Mouse (Mus musculus) hindbrain, embryonic 15.5 days (tissue): ENCODE data around the gene Vmn1r195. TPM values are rescaled to one million over a fixed set of nuclear protein-coding genes. Genes with fewer than 3 reads are reported as not detected.
"Not testable (repeated sequence)": the region's sequence is repeated elsewhere in the genome, so short reads cannot be mapped to it uniquely, and the experiment has no call there.

Source experiments
- ATAC-seq: fragments of 200-750 bp; cut with Nextera tagmentation; 2 replicates; pipeline ENCODE4 v1.8.0; 2017; ENCODE audit warnings: low read depth, moderate number of reproducible peaks, moderate TSS enrichment; ENCODE audit not compliant: low FRiP score
- H3K27ac ChIP-seq: fragments of 300-500 bp; sonication (generic); replicated peaks from 2 replicates; pipeline ENCODE4 v1.5.1; 2015; ENCODE audit warnings: mild to moderate bottlenecking, inconsistent platforms
- H3K27me3 ChIP-seq: fragments of 300-500 bp; sonication (generic); 2 replicates; pipeline ENCODE4 v1.6.1; 2015; ENCODE audit warnings: control low read depth, inconsistent platforms
- H3K36me3 ChIP-seq: fragments of 300-500 bp; sonication (generic); 2 replicates; pipeline ENCODE4 v1.6.1; 2015; ENCODE audit warnings: control low read depth, inconsistent platforms
- H3K4me1 ChIP-seq: fragments of 300-500 bp; sonication (generic); replicated peaks from 2 replicates; pipeline ENCODE4 v1.6.1; 2015; ENCODE audit warnings: control low read depth, inconsistent platforms
- H3K4me2 ChIP-seq: fragments of 300-500 bp; sonication (generic); 2 replicates; pipeline ENCODE4 v1.6.1; 2015; ENCODE audit warnings: moderate library complexity, mild to moderate bottlenecking, inconsistent platforms
- H3K4me3 ChIP-seq: fragments of 300-500 bp; sonication (generic); 2 replicates; pipeline ENCODE4 v1.5.1; 2015; ENCODE audit warnings: mild to moderate bottlenecking, inconsistent platforms
- H3K9ac ChIP-seq: fragments of 300-500 bp; sonication (generic); 2 replicates; pipeline ENCODE4 v1.6.1; 2015; ENCODE audit warnings: inconsistent platforms
- H3K9me3 ChIP-seq: fragments of 300-500 bp; sonication (generic); 2 replicates; pipeline ENCODE4 v1.6.1; 2016; ENCODE audit warnings: control low read depth, inconsistent platforms
- WGBS: fragments of 180-500 bp; shearing (Covaris S2); methylation state at CpG from one replicate; pipeline ENCODE4 v1.1.7; 2015; 5-methylcytosine and 5-hydroxymethylcytosine counted together
- polyA plus RNA-seq: library from polyadenylated mRNA; unstranded; fragments of >200 nt; fragmentation: Nextera tagmentation; extraction: Ambion mirVana; gene quantifications from 2 replicates; pipeline ENCODE4 v1.2.1, GENCODE M21; 2015

Vmn1r195 gene
- not detected in 2 replicates for polyA plus RNA-seq

DNA sequence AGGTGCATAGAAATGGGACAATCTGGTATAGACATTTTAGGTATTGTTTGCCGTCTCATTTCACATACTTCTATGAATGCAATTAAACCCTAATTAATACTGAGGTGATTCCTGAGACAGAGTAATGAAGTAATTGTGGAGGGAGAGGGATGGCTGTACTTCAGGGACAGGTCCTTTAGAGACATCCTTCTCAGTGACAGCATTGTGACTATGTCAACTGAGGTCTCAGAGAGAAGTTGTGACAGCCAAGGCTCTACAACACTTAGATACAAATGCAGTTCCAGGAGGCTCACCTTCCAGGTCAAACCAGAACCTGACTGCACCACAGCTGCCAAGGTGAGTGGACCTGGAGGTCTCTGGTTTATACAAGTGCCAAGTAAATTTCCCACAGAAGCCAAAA lies at the start of gene Vmn1r195:
Vmn1r195 (plus strand) TSS at position 301 of the 400 bp plus-strand sequence.
- H3K36me3 ChIP-seq, H3K4me1 ChIP-seq, H3K9ac ChIP-seq, H3K4me2 ChIP-seq, ATAC-seq, H3K27me3 ChIP-seq, H3K27ac ChIP-seq, H3K9me3 ChIP-seq, H3K4me3 ChIP-seq: not testable (repeated sequence)
- WGBS, result 94% methylated on average over 1 of the region's 1 CpGs

GRCm38 (mm10) chr13:22223060-22223459 lies 47.3 kb upstream of the Vmn1r195 start, which contains the start of gene Vmn1r193:
Gene Vmn1r193, minus strand, starts transcription at chr13:22223160.
- not testable (repeated sequence) for ATAC-seq, H3K36me3 ChIP-seq, H3K4me3 ChIP-seq, H3K4me1 ChIP-seq, H3K27me3 ChIP-seq, H3K9ac ChIP-seq, H3K27ac ChIP-seq, H3K9me3 ChIP-seq, H3K4me2 ChIP-seq
- 82% methylated on average over 1 of the region's 1 CpGs for WGBS

GRCm38 (mm10) chr13:22243915-22244314 lies 26.4 kb upstream of the Vmn1r195 start, which contains the start of gene Vmn1r194:
Gene Vmn1r194, plus strand, starts transcription at chr13:22244215.
- Histone ChIP-seq H3K36me3 (no peaks in the 10 kb centered on the region), H3K4me3 (no peak within 1 kb of the TSS), H3K27me3 (no peaks in the 10 kb centered on the region), H3K27ac (no peak within 1 kb of the TSS), H3K4me2 (no peak within 1 kb of the TSS), H3K4me1 (no peaks in the 10 kb centered on the region), H3K9ac (no peak within 1 kb of the TSS), H3K9me3 (no peaks in the 10 kb centered on the region)
- 56% methylated on average over 1 of the region's 1 CpGs for WGBS
- ATAC-seq, result no peak

- Histone ChIP-seq H3K4me1 (no peaks in the 10 kb centered on the region), H3K36me3 (no peaks in the 10 kb centered on the region), H3K4me2 (no peak overlapping the region), H3K4me3 (no peak overlapping the region), H3K9ac (no peak overlapping the region), H3K27ac (no peak overlapping the region), H3K27me3 (no peaks in the 10 kb centered on the region), H3K9me3 (no peaks in the 10 kb centered on the region)
- WGBS, result 52% methylated on average over 2 of the region's 2 CpGs
- no peak for ATAC-seq
These were observed 1.4 kb downstream of the Vmn1r195 start for GRCm38 (mm10) chr13:22271721-22272120.

GRCm38 (mm10) chr13:22284578-22284977 lies 14.3 kb downstream of the Vmn1r195 start:
- 74% methylated on average over 2 of the region's 2 CpGs for WGBS
- H3K27ac ChIP-seq, result no peak overlapping the region
- H3K4me2 ChIP-seq, result no peak overlapping the region
- no peaks in the 10 kb centered on the region for H3K36me3 ChIP-seq
- no peak overlapping the region for H3K4me3 ChIP-seq
- H3K4me1 ChIP-seq, result no peaks in the 10 kb centered on the region
- H3K9me3 ChIP-seq, result no peaks in the 10 kb centered on the region
- no peaks in the 10 kb centered on the region for H3K27me3 ChIP-seq
- H3K9ac ChIP-seq, result no peak overlapping the region
- ATAC-seq, result no peak

DNA sequence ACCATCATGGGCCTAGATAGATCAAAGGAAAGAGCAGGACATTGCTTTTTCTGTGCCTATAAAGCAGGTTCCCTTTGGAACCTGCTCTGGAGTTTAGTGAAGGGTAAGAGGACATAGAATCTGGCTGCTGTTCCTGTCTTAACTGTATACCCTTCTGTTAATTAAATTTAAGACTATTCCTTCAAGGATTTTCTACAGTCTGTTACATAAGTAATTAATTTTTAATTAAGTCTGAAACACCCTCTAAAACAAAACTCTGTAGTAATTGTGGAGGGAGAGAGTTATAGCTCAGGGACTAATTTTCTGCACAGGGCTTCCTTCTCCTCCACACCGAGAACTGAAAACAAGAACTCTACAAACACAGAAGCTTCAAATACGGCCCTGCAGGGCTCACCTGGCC lies 19.3 kb downstream of the Vmn1r195 start, which contains the start of gene Vmn1r196:
Vmn1r196 (plus strand) TSS at position 301 of the 400 bp plus-strand sequence.
- H3K4me1 ChIP-seq, result no peaks in the 10 kb centered on the region

GRCm38 (mm10) chr13:22308075-22308474 lies 37.8 kb downstream of the Vmn1r195 start:
- not testable (repeated sequence) for H3K36me3 ChIP-seq, H3K9ac ChIP-seq, H3K4me3 ChIP-seq, H3K4me2 ChIP-seq, ATAC-seq, H3K27me3 ChIP-seq, H3K9me3 ChIP-seq, H3K4me1 ChIP-seq, H3K27ac ChIP-seq
- WGBS, result 96% methylated on average over 5 of the region's 5 CpGs

More for the DNA sequence above, 19.3 kb downstream of the Vmn1r195 start, which contains the start of gene Vmn1r196:
- ATAC-seq, result no peak
- no peaks in the 10 kb centered on the region for H3K36me3 ChIP-seq
- no peak within 1 kb of the TSS for H3K4me2 ChIP-seq
- no peaks in the 10 kb centered on the region for H3K27me3 ChIP-seq
- H3K27ac ChIP-seq, result no peak within 1 kb of the TSS
- no peaks in the 10 kb centered on the region for H3K9me3 ChIP-seq
- 73% methylated on average over 2 of the region's 2 CpGs for WGBS
- H3K4me3 ChIP-seq, result no peak within 1 kb of the TSS
- no peak within 1 kb of the TSS for H3K9ac ChIP-seq

- Histone ChIP-seq H3K4me2 (no peak overlapping the region), H3K9ac (no peak overlapping the region), H3K27ac (no peak overlapping the region), H3K27me3 (no peaks in the 10 kb centered on the region), H3K4me1 (no peaks in the 10 kb centered on the region), H3K4me3 (no peak overlapping the region), H3K36me3 (no peaks in the 10 kb centered on the region), H3K9me3 (no peaks in the 10 kb centered on the region)
- no peak for ATAC-seq
- 86% methylated on average over 2 of the region's 2 CpGs for WGBS
These were observed 45.0 kb downstream of the Vmn1r195 start for GRCm38 (mm10) chr13:22315361-22315760.

GRCm38 (mm10) chr13:22317366-22317765 lies 47.0 kb downstream of the Vmn1r195 start:
- Histone ChIP-seq H3K4me2 (no peak overlapping the region), H3K4me3 (no peak overlapping the region), H3K27ac (no peak overlapping the region), H3K4me1 (no peaks in the 10 kb centered on the region), H3K36me3 (no peaks in the 10 kb centered on the region), H3K27me3 (no peaks in the 10 kb centered on the region), H3K9me3 (no peaks in the 10 kb centered on the region), H3K9ac (no peak overlapping the region)
- WGBS, result 83% methylated on average over 2 of the region's 2 CpGs
- no peak for ATAC-seq

- H3K9ac ChIP-seq, result no peak overlapping the region
- no peaks in the 10 kb centered on the region for H3K27me3 ChIP-seq
- no peak overlapping the region for H3K4me2 ChIP-seq
- H3K36me3 ChIP-seq, result no peaks in the 10 kb centered on the region
- no peaks in the 10 kb centered on the region for H3K9me3 ChIP-seq
- no peak for ATAC-seq
- H3K4me1 ChIP-seq, result no peaks in the 10 kb centered on the region
- no peak overlapping the region for H3K27ac ChIP-seq
- no peak overlapping the region for H3K4me3 ChIP-seq
These were observed 49.8 kb downstream of the Vmn1r195 start for GRCm38 (mm10) chr13:22320091-22320490.

GRCm38 (mm10) chr13:22324289-22324688 lies 54.0 kb downstream of the Vmn1r195 start, which contains the start of gene Vmn1r197:
Gene Vmn1r197, plus strand, starts transcription at chr13:22324589.
- H3K4me3 ChIP-seq, result no peak within 1 kb of the TSS
- H3K4me1 ChIP-seq, result no peaks in the 10 kb centered on the region
- H3K9ac ChIP-seq, result no peak within 1 kb of the TSS
- no peaks in the 10 kb centered on the region for H3K36me3 ChIP-seq
- no peak within 1 kb of the TSS for H3K27ac ChIP-seq
- ATAC-seq, result no peak
- no peak within 1 kb of the TSS for H3K4me2 ChIP-seq
- no peaks in the 10 kb centered on the region for H3K9me3 ChIP-seq
- H3K27me3 ChIP-seq, result no peaks in the 10 kb centered on the region
